Mouse (Mus musculus): ENCODE measurements around the gene Gsta2. TPM values are rescaled to one million over a fixed set of nuclear protein-coding genes. Genes with fewer than 3 reads are reported as not detected.

Gene Gsta2
- 0.09 and 0.16 TPM in 2 replicates for polyA plus RNA-seq (2012; rRNA removed)

DNA sequence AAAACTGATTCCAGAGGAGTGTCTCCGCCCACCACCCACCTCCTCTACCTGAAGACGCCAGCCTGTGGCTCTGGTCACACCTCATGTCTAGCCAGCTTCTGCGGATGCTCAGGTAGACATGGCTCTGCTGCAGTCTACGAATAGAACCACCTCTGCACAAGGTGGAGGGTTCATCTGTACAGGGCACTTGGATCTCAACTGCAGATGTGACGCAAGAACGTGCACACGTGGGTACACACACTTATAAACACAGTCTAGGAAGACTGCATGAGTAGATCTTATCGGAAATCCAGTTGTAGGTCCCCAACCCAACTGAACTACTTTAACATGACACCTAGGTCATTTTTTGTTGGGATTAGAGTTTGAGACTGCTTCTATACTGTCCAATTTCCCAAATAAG lies at the start of gene Gsta2:
TSS of gene Gsta2 (minus strand) at position 178 of the 400 bp plus-strand sequence.

DNA sequence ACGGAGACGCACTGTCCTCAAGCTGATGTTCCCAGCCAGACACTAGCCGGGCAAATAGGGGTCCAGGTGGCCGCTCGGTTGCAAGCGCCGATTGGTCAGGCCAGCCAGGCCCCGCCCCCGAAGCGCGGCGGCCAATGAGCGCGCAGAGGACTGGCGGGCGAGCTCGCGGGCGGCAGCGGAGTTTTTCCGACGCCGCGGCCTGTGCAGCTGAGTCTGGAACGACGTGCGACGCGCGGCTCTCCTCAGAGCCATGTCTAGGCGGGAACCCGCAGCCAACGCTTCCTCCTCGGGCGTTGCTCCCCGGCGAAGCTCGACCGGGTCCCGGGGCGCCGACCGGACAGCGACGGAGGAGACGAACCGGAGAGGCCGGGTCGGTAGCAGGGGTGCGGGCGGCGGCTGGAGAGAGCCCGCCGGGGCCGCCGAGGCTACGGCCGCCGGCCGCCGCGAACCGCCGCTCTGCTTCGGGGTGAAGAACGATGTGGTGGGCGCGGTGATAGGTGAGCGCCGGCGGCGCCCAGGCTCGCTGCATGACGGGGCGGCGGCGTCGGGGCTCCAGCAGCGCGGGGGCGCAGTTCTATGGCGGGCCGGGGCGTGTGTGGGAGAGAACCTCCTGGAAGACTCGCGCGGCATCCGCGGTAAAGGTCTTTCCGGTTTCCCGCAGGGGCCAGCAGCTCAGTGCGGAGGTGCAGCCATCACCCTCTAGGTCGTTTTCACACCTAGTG lies 40.2 kb upstream of the Gsta2 start, which contains the start of gene Ddx43:
TSS of gene Ddx43 (plus strand) at position 148 of the 722 bp plus-strand sequence.

DNA sequence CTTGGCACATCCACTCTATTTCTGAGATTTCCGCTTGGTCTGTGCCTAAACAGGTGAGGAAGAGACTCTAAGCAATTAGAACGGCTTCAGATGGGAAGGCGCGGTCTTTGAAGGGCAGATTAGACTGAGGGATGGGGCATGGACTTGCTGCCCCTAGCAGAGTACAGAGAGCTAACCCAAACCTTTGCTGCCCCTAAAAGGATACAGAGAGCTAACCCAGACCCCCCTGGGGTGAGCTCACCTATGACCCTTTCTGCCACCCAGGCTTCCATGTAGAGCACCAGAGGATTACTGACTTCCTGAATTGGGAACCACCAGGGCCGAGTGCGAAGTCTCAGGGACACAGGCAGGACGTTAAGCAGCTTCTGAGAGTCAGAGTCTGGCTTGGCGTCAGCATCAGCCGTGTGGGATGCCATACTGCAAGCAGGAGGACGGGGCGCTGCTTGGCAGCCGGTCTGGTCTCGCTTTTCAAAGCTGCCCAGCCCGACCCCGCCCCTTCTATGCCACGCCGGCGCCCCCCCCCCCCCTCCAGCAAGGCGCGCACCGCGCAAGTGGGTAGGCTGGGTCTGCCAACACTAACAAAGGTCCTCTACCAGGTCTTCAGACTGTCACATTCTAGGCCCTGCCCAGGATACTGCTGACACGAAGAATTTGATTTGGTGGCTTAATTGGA lies 22.7 kb upstream of the Gsta2 start, which contains the start of gene Ooep:
TSS of gene Ooep (minus strand) at position 613 of the 673 bp plus-strand sequence.

DNA sequence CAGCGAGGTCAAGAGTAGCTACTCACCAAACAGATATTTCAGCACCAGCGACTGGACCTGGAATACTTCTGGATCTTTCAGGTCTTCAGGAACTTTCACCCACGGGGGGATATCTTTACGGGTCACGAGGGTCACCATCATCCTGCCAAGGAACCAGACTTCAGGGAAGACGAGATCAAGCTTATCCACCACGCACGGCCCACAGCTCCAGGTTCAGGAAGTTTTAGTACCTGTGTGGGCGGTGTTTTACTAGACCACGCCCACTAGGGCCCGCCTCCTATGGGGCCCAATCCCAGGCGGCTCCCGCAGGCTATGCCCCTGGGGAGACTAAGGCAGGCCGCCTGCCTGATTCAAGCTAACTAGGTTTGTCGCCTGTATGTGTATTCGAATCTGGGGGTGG lies 12.4 kb upstream of the Gsta2 start, which contains the start of gene Dppa5a:
TSS of gene Dppa5a (minus strand) at position 219 of the 400 bp plus-strand sequence.

DNA sequence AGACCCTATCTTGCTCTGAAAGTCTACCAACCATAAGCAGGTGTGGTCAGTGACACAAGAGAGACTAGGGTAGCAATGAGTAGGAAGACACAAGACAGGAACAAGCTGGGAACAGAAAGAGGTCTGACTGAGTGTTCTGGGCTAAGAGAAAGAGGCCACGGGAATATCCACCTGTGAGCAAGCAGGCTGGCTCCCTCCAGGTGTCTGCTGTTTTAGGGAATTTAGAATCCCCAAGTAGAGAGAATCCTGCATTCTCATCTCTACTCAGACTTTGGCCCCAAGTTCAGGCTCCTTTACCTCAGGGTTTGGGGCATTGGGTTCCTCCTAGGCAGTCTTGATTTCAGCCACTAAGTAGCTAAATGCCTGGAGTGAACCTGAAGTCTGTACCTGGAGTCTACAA lies 28.3 kb downstream of the Gsta2 start, which contains the start of gene Omt2b:
TSS of gene Omt2b (plus strand) at position 301 of the 400 bp plus-strand sequence.

DNA sequence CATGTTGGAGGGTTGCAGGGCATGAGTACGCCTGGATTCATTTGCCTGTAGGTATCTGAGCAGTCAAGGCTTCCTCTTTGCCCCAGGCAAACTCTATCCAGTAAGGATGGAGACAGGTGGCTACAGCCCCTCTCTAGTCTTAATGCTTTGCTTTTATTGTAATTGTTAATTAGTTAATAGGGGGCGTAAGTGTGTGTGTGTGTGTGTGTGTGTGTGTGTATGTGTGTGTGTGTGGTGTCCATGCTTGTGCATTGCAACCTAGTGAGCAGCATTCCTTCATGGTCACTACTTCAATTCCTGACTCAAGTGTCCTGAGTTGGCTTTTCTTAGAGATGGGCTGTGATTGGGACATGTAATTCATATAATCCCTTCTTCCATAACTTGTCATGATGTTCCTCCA lies 40.9 kb downstream of the Gsta2 start, which contains the start of gene Omt2a:
TSS of gene Omt2a (minus strand) at position 101 of the 400 bp plus-strand sequence.

DNA sequence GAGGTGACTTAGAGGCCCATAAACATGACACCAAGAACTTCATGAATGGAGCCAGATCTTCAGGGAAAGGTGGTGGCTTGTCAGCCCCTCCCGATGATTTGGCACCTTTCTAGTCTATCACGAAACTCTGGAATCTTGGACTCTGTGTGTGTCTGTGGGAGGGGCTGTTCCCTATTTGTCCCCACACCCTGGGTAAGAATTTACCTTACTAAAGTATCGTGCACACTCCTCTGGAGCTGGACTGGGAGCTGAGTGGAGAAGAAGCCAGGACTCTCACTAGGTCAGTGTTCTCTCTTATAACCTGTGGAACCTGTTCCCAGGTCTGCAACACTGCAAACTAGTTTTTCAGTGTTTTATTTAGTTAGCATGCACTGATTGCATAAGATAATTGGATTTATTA lies 65.9 kb downstream of the Gsta2 start, which contains the start of gene Gm10639:
TSS of gene Gm10639 (plus strand) at position 201 of the 400 bp plus-strand sequence.

Other genes with a start within 250 kb of the Gsta2 start
- gene Fbxo9, start 246.7 kb downstream of the Gsta2 start, polyA plus RNA-seq (2012; rRNA removed): 60.7 and 71.6 TPM in 2 replicates
- gene Ick, start 246.6 kb downstream of the Gsta2 start, polyA plus RNA-seq (2012; rRNA removed): 3.5 and 4.2 TPM in 2 replicates
- gene Gsta4, start 173.0 kb downstream of the Gsta2 start, polyA plus RNA-seq (2012; rRNA removed): 19.2 and 19.8 TPM in 2 replicates
- gene Gsta1, start 125.1 kb downstream of the Gsta2 start, polyA plus RNA-seq (2012; rRNA removed): 0.05 and 0.07 TPM in 2 replicates
- gene Gm3776, start 98.7 kb downstream of the Gsta2 start, polyA plus RNA-seq (2012; rRNA removed): not detected in 2 replicates
- 0.03 TPM in 1 of 2 replicates, not detected in the other for gene Gm10639, start 65.9 kb downstream of the Gsta2 start, polyA plus RNA-seq (2012; rRNA removed)
- gene Omt2a, start 41.0 kb downstream of the Gsta2 start, polyA plus RNA-seq (2012; rRNA removed): not detected in 2 replicates
- not detected in 2 replicates for gene Omt2b, start 28.2 kb downstream of the Gsta2 start, polyA plus RNA-seq (2012; rRNA removed)
- not detected in 2 replicates for gene Dppa5a, start 12.4 kb upstream of the Gsta2 start, polyA plus RNA-seq (2012; rRNA removed)
- gene Ooep, start 22.9 kb upstream of the Gsta2 start, polyA plus RNA-seq (2012; rRNA removed): not detected in 2 replicates
- 0.02 and 0.06 TPM in 2 replicates for gene Ddx43, start 40.0 kb upstream of the Gsta2 start, polyA plus RNA-seq (2012; rRNA removed)
- 0.98 and 1.4 TPM in 2 replicates for gene Cgas, start 87.4 kb upstream of the Gsta2 start, polyA plus RNA-seq (2012; rRNA removed)
- 14.2 and 14.6 TPM in 2 replicates for gene Mto1, start 92.4 kb upstream of the Gsta2 start, polyA plus RNA-seq (2012; rRNA removed)
- 0.15 and 0.18 TPM in 2 replicates for gene Gm17324, start 93.0 kb upstream of the Gsta2 start, polyA plus RNA-seq (2012; rRNA removed)
- gene Eef1a1, start 133.4 kb upstream of the Gsta2 start, polyA plus RNA-seq (2012; rRNA removed): 4,310 and 4,502 TPM in 2 replicates
- 2.0 and 2.4 TPM in 2 replicates for gene Slc17a5, start 232.3 kb upstream of the Gsta2 start, polyA plus RNA-seq (2012; rRNA removed)

All from liver, embryonic 14 days (tissue).